Mouse (Mus musculus) CH12.LX (cell line): ENCODE data around the gene Amh.

Experiments used
- JUN ChIP-seq: IDR thresholded peaks from 2 replicates; pipeline ENCODE4 v1.6.1; 2011; ENCODE audit warnings: low read depth, mild to moderate bottlenecking, low read length, improper control_type of control experiment, moderate library complexity; ENCODE audit not compliant: insufficient read depth
- POLR2A ChIP-seq: IDR thresholded peaks from 2 replicates; pipeline ENCODE4 v1.6.1; 2011; ENCODE audit warnings: low read depth, mild to moderate bottlenecking, improper control_type of control experiment, low read length
- SIN3A ChIP-seq: IDR thresholded peaks from 2 replicates; pipeline ENCODE4 v1.6.1; 2012; ENCODE audit warnings: low read length, improper control_type of control experiment, inconsistent platforms
- TCF12 ChIP-seq: IDR thresholded peaks from 2 replicates; pipeline ENCODE4 v1.6.1; 2014; ENCODE audit warnings: low read depth, mild to moderate bottlenecking, inconsistent platforms, low read length, improper control_type of control experiment
- USF2 ChIP-seq: conservative IDR thresholded peaks from 2 replicates; pipeline ENCODE4 v1.6.1; 2011; ENCODE audit warnings: low read depth, low read length, improper control_type of control experiment

- no peak for TF ChIP-seq SIN3A
- no peak for TF ChIP-seq USF2
- no peak for TF ChIP-seq TCF12
- TF ChIP-seq POLR2A: no peak
- no peak for TF ChIP-seq JUN
Measured at GRCm38 (mm10) chr10:80821991-80822390, 16.9 kb downstream of the Amh start.
